Mouse (Mus musculus) mouse trophoblast stem cell (cell line): Measurements from ENCODE around the gene Ensa.

Experiments used
- in situ Hi-C, 2 experiments: fragments of 300-500 bp; cut with MseI, MboI; formaldehyde crosslinking; loops; 2 replicates in 1 of 2; 3 replicates in 1 of 2; pipeline ENCODE4 v1.15.1; 2025

The Ensa gene

GRCm38 (mm10) chr3:95679551-95679950 is 54.8 kb downstream of the Ensa start:
- in situ Hi-C loops: no loop called here

- in situ Hi-C loops: no loop called here
Observed at GRCm38 (mm10) chr3:95680673-95681072, 55.9 kb downstream of the Ensa start.

GRCm38 (mm10) chr3:95681365-95681764 is 56.6 kb downstream of the Ensa start:
- in situ Hi-C loops: no loop called here
